Mouse (Mus musculus): ENCODE measurements at regions not wholly inside any gene's neighbourhood (a gene's known extent, or its start where the extent isn't known, plus 50 kb on each side); places are given as distances from the start of the nearest gene placed in this dataset.

DNA sequence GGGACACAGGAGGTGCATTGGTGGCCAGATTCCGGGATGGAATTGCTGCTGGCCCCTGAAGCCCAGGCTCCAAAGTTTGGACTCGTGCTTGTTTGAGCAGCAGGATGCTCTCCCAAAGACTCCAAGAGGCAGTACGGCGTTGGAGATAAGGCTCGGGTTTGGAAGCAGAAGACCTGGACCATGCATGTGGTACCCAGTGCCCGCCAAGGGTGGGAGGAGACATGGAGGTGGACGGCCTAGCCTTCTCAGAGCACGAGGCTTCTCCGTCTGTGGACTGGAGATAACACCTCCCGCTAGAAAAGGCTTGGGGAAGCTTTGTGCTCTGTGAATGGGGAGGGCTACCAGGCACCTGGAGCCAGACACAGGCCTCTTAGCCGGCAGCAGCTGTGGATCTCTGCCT lies 271.7 kb downstream of the Rps6kc1 start:
- ATAC-seq (ENCODE audit: insufficient number of reproducible peaks, insufficient read depth, low FRiP score, low read depth): no peak
- Histone ChIP-seq H3K4me2 (ENCODE audit: low read length) (no peak overlapping the region), H3K4me3 (ENCODE audit: control insufficient read depth in 1 of 2, insufficient read depth in 1 of 2, low read depth in 1 of 2, low read length in 2 of 2) (no peak overlapping the region), H3K9ac (ENCODE audit: low read length) (no peak overlapping the region), H3K4me1 (ENCODE audit: control insufficient read depth in 2 of 2, insufficient read depth in 2 of 2, low read length in 2 of 2) (no peaks in the 10 kb centered on the region), H3K27ac (replicated peaks in 1 of 2; ENCODE audit: control insufficient read depth in 1 of 2, insufficient read depth in 1 of 2, low read depth in 2 of 2, low read length in 2 of 2) (no peak overlapping the region), H3K36me3 (ENCODE audit: control insufficient read depth, insufficient read depth, low read length) (no peaks in the 10 kb centered on the region), H3K27me3 (ENCODE audit: control insufficient read depth, insufficient read depth, low read length) (no peaks in the 10 kb centered on the region), H3K9me3 (ENCODE audit: control insufficient read depth, low read length) (no peaks in the 10 kb centered on the region)
- WGBS: 64% methylated on average over 11 of the region's 11 CpGs

DNA sequence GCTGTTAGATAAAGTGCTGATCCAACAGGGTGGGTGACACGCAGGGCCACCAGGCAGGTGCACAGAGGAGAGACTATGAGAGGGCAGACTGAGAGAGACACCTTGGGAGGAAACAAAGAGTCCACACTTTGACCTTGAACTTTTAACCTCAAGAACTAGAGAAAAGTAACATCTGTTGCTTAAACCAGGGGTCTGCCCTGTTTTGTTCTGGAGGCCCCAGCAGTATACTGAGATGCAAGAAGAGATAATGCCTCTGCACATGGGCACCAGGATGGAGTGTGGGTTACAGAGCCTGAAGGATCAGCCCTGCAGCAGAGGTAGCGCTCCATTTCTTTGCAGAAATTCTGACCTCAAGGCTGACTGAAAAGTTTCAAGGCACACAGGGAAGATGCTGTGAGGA lies 276.6 kb downstream of the Rps6kc1 start:
- ATAC-seq (ENCODE audit: insufficient number of reproducible peaks, insufficient read depth, low FRiP score, low read depth): no peak
- H3K4me3 ChIP-seq (ENCODE audit: control insufficient read depth in 1 of 2, insufficient read depth in 1 of 2, low read depth in 1 of 2, low read length in 2 of 2): no peak overlapping the region
- H3K27ac ChIP-seq (replicated peaks in 1 of 2; ENCODE audit: control insufficient read depth in 1 of 2, insufficient read depth in 1 of 2, low read depth in 2 of 2, low read length in 2 of 2): no peak overlapping the region
- H3K4me1 ChIP-seq (ENCODE audit: control insufficient read depth in 2 of 2, insufficient read depth in 2 of 2, low read length in 2 of 2): no peaks in the 10 kb centered on the region
- no peak overlapping the region for H3K4me2 ChIP-seq (ENCODE audit: low read length)
- H3K9ac ChIP-seq (ENCODE audit: low read length): no peak overlapping the region
- H3K27me3 ChIP-seq (ENCODE audit: control insufficient read depth, insufficient read depth, low read length): no peaks in the 10 kb centered on the region
- H3K36me3 ChIP-seq (ENCODE audit: control insufficient read depth, insufficient read depth, low read length): no peaks in the 10 kb centered on the region
- H3K9me3 ChIP-seq (ENCODE audit: control insufficient read depth, low read length): no peaks in the 10 kb centered on the region
- 80% methylated on average over 2 of the region's 2 CpGs for WGBS

DNA sequence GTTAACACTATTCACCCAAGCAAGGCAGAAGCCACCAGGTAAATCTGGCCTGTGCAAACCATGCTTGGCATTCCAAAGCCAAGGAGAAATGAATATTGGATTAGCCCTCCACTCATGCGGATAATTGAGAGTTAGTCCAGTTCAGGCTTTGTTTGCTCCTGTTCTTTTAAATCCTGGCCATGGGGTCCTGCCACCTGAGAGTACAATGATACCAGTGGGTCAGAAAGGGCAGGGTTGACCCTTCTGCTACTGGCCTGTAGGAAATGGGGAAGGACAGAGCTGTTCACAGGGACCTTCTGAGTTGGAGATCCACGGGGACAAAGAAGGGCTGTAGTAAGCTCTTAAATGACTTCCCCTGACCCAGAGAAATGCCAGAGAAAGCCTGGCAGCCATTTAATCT lies 279.9 kb downstream of the Rps6kc1 start:
- no peak overlapping the region for H3K27ac ChIP-seq (replicated peaks in 1 of 2; ENCODE audit: control insufficient read depth in 1 of 2, insufficient read depth in 1 of 2, low read depth in 2 of 2, low read length in 2 of 2)
- no peaks in the 10 kb centered on the region for H3K4me1 ChIP-seq (ENCODE audit: control insufficient read depth in 2 of 2, insufficient read depth in 2 of 2, low read length in 2 of 2)
- H3K9ac ChIP-seq (ENCODE audit: low read length): no peak overlapping the region
- H3K27me3 ChIP-seq (ENCODE audit: control insufficient read depth, insufficient read depth, low read length): no peaks in the 10 kb centered on the region
- no peak overlapping the region for H3K4me3 ChIP-seq (ENCODE audit: control insufficient read depth in 1 of 2, insufficient read depth in 1 of 2, low read depth in 1 of 2, low read length in 2 of 2)
- no peak overlapping the region for H3K4me2 ChIP-seq (ENCODE audit: low read length)
- no peak for ATAC-seq (ENCODE audit: insufficient number of reproducible peaks, insufficient read depth, low FRiP score, low read depth)
- H3K9me3 ChIP-seq (ENCODE audit: control insufficient read depth, low read length): no peaks in the 10 kb centered on the region
- 63% methylated on average over 2 of the region's 2 CpGs for WGBS
- no peaks in the 10 kb centered on the region for H3K36me3 ChIP-seq (ENCODE audit: control insufficient read depth, insufficient read depth, low read length)

DNA sequence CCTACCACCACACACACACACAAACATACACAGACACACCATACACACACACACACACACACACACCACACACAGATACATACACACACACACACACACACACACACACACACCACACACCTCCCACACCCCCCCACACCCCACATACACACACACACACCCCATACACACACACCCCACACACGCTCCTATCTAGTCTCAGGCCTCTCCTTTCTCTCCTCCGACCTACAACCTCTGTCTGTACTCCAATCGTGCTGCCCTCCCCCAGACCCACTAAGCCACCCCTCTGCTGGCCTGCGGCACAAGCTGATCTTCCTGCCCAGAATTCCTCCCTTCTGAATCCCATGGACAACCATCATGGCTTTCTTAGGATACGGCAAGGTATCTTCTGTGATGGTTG lies 281.4 kb downstream of the Rps6kc1 start:
- 85% methylated on average over 5 of the region's 5 CpGs for WGBS
- H3K9me3 ChIP-seq (ENCODE audit: control insufficient read depth, low read length): no peaks in the 10 kb centered on the region
- ATAC-seq (ENCODE audit: insufficient number of reproducible peaks, insufficient read depth, low FRiP score, low read depth): no peak
- H3K36me3 ChIP-seq (ENCODE audit: control insufficient read depth, insufficient read depth, low read length): no peaks in the 10 kb centered on the region
- H3K9ac ChIP-seq (ENCODE audit: low read length): no peak overlapping the region
- H3K27me3 ChIP-seq (ENCODE audit: control insufficient read depth, insufficient read depth, low read length): no peaks in the 10 kb centered on the region
- H3K4me3 ChIP-seq (ENCODE audit: control insufficient read depth in 1 of 2, insufficient read depth in 1 of 2, low read depth in 1 of 2, low read length in 2 of 2): no peak overlapping the region
- no peaks in the 10 kb centered on the region for H3K4me1 ChIP-seq (ENCODE audit: control insufficient read depth in 2 of 2, insufficient read depth in 2 of 2, low read length in 2 of 2)
- no peak overlapping the region for H3K4me2 ChIP-seq (ENCODE audit: low read length)
- no peak overlapping the region for H3K27ac ChIP-seq (replicated peaks in 1 of 2; ENCODE audit: control insufficient read depth in 1 of 2, insufficient read depth in 1 of 2, low read depth in 2 of 2, low read length in 2 of 2)

DNA sequence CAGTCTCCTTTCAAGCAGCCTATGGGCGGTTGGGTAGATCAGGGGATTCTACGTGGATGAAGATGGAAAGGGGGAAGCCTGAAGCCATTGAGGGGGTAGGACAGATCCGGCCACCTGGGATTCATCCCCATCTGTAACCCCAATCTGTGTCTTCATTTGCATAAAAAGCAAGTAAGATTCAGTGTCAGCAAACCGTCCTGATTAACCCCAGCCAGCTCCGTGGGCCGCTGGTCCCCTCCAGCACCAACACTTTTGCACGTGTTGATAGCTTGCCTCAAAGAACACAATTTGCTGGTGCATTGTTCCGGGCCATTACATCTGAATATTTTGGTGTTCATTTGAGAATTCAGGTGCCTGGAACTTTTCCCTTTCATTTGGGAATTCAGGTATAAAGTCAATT lies 287.7 kb downstream of the Rps6kc1 start:
- H3K27me3 ChIP-seq (ENCODE audit: control insufficient read depth, insufficient read depth, low read length): no peaks in the 10 kb centered on the region
- no peak overlapping the region for H3K4me2 ChIP-seq (ENCODE audit: low read length)
- no peak overlapping the region for H3K9ac ChIP-seq (ENCODE audit: low read length)
- peaks cover 4% of the 10 kb centered on the region; the same call in 1 of the 2 replicates for H3K9me3 ChIP-seq (ENCODE audit: control insufficient read depth, low read length)
- WGBS: 85% methylated on average over 8 of the region's 8 CpGs
- no peak overlapping the region for H3K27ac ChIP-seq (replicated peaks in 1 of 2; ENCODE audit: control insufficient read depth in 1 of 2, insufficient read depth in 1 of 2, low read depth in 2 of 2, low read length in 2 of 2)
- H3K4me1 ChIP-seq (ENCODE audit: control insufficient read depth in 2 of 2, insufficient read depth in 2 of 2, low read length in 2 of 2): no peaks in the 10 kb centered on the region
- no peak overlapping the region for H3K4me3 ChIP-seq (ENCODE audit: control insufficient read depth in 1 of 2, insufficient read depth in 1 of 2, low read depth in 1 of 2, low read length in 2 of 2)
- ATAC-seq (ENCODE audit: insufficient number of reproducible peaks, insufficient read depth, low FRiP score, low read depth): no peak
- H3K36me3 ChIP-seq (ENCODE audit: control insufficient read depth, insufficient read depth, low read length): no peaks in the 10 kb centered on the region

DNA sequence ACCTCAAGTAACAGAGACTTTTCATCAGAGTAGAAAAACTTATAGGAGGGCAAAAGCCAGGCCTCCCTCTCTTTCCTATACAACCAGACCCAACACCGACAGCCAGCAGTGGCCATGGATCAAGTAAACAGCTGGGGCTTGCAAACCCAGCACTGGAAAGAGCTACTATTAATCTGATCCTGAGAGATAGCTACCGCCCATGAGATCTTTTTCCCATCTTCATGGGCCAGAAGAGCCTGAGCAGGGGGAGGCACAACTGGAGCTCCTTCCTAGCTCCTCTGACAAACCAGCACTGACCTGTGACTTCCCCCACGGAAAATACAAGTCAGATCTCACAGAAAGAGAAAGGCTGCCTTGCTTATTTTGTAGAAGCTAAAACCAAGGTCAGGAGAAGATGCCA lies 311.1 kb downstream of the Rps6kc1 start:
- Histone ChIP-seq H3K36me3 (ENCODE audit: control insufficient read depth, insufficient read depth, low read length) (no peaks in the 10 kb centered on the region), H3K4me1 (ENCODE audit: control insufficient read depth in 2 of 2, insufficient read depth in 2 of 2, low read length in 2 of 2) (peaks cover 0 to 4% of the 10 kb centered on the region in 2 experiments; a peak in 1 of 4 replicates), H3K9me3 (ENCODE audit: control insufficient read depth, low read length) (no peaks in the 10 kb centered on the region), H3K27ac (replicated peaks in 1 of 2; ENCODE audit: control insufficient read depth in 1 of 2, insufficient read depth in 1 of 2, low read depth in 2 of 2, low read length in 2 of 2) (no peak overlapping the region), H3K4me2 (ENCODE audit: low read length) (no peak overlapping the region), H3K27me3 (ENCODE audit: control insufficient read depth, insufficient read depth, low read length) (no peaks in the 10 kb centered on the region), H3K9ac (ENCODE audit: low read length) (no peak overlapping the region), H3K4me3 (ENCODE audit: control insufficient read depth in 1 of 2, insufficient read depth in 1 of 2, low read depth in 1 of 2, low read length in 2 of 2) (no peak overlapping the region)
- no peak for ATAC-seq (ENCODE audit: insufficient number of reproducible peaks, insufficient read depth, low FRiP score, low read depth)
- 74% methylated on average over 3 of the region's 3 CpGs for WGBS

DNA sequence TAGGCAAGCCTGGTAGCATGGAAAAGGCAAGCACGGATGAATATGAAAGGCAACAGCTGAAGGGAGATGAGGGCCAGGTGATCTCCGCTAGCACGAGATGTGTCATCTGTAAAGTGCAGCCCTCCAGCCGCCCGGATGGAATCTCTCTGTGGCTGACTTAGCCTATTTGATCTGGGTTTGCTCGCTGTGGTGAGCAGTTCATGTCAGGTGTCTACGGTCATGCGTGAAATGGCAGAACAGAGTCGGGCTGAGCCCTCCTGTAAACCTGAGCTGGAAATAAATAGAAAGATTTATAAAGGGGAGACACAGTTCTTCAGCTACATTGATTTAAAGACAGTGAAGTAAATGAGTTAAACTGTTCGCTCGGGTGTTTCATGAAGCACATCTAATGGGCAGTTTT lies 311.9 kb downstream of the Rps6kc1 start:
- ATAC-seq (ENCODE audit: insufficient number of reproducible peaks, insufficient read depth, low FRiP score, low read depth): no peak
- 82% methylated on average over 11 of the region's 11 CpGs for WGBS

DNA sequence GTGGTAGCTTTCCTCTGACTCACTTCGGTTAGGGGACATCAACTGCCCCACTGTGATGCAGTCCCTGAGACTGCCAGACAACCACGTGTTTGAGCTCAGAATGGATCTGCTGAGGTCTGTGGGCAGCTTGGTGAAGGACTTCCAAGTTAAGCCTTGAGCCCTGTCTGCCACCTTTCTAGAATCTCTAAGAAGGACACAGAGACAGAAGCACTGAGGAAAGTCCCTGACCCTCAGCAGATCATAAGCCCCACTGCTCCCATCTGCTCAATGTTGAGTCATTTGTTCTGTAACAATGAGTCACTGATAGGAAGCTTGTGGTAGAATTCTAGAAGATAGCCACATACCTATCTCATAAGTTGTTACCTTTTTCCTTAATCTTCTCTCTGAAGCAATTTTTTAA lies 315.4 kb downstream of the Rps6kc1 start:
- no peak for ATAC-seq (ENCODE audit: insufficient number of reproducible peaks, insufficient read depth, low FRiP score, low read depth)
- Histone ChIP-seq H3K27me3 (ENCODE audit: control insufficient read depth, insufficient read depth, low read length) (no peaks in the 10 kb centered on the region), H3K9ac (ENCODE audit: low read length) (no peak overlapping the region), H3K36me3 (ENCODE audit: control insufficient read depth, insufficient read depth, low read length) (no peaks in the 10 kb centered on the region), H3K9me3 (ENCODE audit: control insufficient read depth, low read length) (no peaks in the 10 kb centered on the region), H3K4me1 (ENCODE audit: control insufficient read depth in 2 of 2, insufficient read depth in 2 of 2, low read length in 2 of 2) (no peaks in the 10 kb centered on the region), H3K4me2 (ENCODE audit: low read length) (no peak overlapping the region), H3K4me3 (ENCODE audit: control insufficient read depth in 1 of 2, insufficient read depth in 1 of 2, low read depth in 1 of 2, low read length in 2 of 2) (no peak overlapping the region), H3K27ac (replicated peaks in 1 of 2; ENCODE audit: control insufficient read depth in 1 of 2, insufficient read depth in 1 of 2, low read depth in 2 of 2, low read length in 2 of 2) (no peak overlapping the region)
- 85% methylated on average over 2 of the region's 2 CpGs for WGBS

More for the DNA sequence above, 311.9 kb downstream of the Rps6kc1 start:
- Histone ChIP-seq H3K36me3 (ENCODE audit: control insufficient read depth, insufficient read depth, low read length) (no peaks in the 10 kb centered on the region), H3K27me3 (ENCODE audit: control insufficient read depth, insufficient read depth, low read length) (no peaks in the 10 kb centered on the region), H3K9me3 (ENCODE audit: control insufficient read depth, low read length) (no peaks in the 10 kb centered on the region), H3K4me3 (ENCODE audit: control insufficient read depth in 1 of 2, insufficient read depth in 1 of 2, low read depth in 1 of 2, low read length in 2 of 2) (no peak overlapping the region), H3K4me2 (ENCODE audit: low read length) (no peak overlapping the region), H3K4me1 (ENCODE audit: control insufficient read depth in 2 of 2, insufficient read depth in 2 of 2, low read length in 2 of 2) (peaks cover 0 to 4% of the 10 kb centered on the region in 2 experiments; a peak in 1 of 4 replicates), H3K27ac (replicated peaks in 1 of 2; ENCODE audit: control insufficient read depth in 1 of 2, insufficient read depth in 1 of 2, low read depth in 2 of 2, low read length in 2 of 2) (no peak overlapping the region), H3K9ac (ENCODE audit: low read length) (no peak overlapping the region)

Measured in heart, embryonic 14.5 days (tissue).